Mouse (Mus musculus): ENCODE data around the gene 1700016H13Rik.

1700016H13Rik gene

DNA sequence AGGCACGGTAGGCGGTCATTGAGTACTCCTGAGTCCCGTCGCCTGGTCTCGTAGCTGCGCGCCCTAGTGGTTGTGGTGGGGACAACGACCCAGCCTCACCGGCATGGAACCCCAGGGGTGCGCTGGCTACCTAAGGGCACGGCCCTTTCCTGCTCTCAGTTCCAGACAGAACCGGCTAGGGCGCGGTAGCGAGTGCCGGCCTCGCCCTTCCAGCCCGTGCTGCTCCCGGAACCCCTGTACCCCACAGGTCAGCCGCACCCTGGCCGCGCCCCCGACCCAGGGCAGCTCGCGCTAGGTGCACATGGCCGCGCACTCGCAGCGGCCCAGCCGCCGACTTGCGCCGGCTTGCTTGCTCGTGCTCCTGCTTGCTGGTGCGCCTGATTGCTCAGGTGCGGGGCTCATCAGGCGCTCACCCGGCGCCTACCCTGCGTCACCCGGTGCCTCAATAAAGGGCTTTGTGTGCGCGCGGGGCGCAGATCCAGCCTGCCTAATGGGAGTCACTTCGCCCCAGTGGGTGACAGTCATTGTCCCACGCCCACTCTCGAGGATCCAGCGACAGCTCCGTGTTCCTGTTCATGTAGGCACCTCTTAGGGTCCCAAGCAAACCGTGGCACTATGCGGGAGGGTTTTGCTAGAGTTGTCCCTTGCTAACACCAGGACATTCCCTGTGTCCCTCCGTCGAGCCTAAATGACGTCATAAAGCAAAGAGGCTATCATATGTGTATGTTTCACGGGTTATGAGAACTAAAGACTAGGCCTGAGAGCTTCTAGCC lies at the start of gene 1700016H13Rik:
1700016H13Rik (minus strand) TSS at position 665 of the 773 bp plus-strand sequence.
- peak; percentile 85 for DNase-seq (ENCODE audit: low spot score)

DNA sequence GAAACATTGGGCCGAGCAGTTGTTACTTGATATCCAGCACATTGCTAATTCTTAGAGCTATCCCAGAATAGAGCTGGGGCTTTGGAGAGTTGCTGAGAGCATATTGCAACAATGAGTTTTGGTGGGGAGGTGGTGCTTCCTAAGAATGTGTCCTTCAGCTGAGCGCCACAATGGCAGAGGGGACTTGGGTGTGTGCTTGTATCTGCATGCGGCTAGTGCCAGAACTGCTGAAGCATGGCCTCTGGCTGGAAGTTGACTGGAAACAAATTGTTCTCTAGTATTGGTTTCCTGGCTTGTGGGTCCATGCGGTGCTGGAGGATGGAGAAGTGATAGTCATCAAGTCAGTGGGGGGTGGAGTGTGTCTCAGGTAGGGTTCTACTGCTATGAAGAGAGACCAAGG lies 49.5 kb upstream of the 1700016H13Rik start:
- DNase-seq (ENCODE audit: low spot score) = no peak

DNA sequence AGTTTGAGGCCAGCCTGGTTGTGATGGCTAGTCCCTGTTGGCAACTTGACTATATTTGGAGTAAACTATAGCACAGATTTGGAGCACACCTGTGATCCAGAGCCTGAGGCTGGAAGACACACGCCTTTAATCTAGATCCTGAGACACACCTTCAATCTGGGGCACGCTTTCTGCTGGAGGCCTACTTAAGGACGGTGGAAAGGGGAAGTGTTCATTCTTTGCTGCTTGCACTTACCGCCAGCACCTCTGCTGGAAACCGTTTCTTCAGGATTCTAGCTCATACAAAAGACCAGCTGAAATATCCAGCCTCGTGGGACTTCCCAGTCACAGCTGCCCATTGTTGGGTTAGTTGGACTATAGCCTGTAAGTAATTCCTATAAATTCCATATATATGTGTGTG lies 46.7 kb upstream of the 1700016H13Rik start:
- DNase-seq (ENCODE audit: low spot score) = no peak

DNA sequence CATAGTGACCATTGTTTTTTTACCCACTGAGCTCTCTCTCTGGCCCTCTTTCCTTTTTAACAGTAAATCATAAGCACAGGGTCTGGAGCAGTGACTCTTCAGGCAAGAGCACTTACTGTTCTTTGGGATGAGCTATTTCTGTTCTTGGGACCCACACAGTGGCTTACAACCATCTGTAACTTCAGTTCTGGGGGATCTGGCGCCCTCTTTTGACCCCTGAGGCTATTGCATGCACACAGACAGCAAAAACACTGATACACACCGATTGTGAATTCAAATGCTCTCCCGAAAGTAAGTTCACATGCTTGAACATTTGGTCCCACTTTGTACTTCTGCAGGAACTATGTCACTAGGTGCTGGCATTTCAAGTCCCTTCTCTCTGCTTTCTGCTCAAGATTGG lies 45.7 kb upstream of the 1700016H13Rik start:
- DNase-seq (ENCODE audit: low spot score) = no peak

DNA sequence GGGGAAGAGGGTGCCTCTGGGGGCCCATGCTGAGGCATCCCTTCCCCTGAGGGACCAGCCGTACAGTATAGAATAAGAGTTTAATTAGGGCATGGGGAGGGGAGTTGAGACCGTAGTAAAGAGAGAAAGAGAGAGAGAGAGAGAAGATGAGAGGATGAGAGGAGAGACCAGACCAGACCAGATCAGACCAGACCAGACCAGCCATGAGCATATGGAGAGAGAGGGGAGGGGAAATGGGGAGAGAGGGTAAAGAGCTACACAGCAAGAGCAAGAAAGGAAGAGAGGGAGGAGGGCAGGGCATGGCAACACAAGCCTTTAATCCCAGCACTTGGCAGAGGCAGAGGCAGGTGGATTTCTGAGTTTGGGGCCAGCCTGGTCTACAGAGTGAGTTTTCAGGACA lies 44.9 kb upstream of the 1700016H13Rik start:
- no peak for DNase-seq (ENCODE audit: low spot score)

DNA sequence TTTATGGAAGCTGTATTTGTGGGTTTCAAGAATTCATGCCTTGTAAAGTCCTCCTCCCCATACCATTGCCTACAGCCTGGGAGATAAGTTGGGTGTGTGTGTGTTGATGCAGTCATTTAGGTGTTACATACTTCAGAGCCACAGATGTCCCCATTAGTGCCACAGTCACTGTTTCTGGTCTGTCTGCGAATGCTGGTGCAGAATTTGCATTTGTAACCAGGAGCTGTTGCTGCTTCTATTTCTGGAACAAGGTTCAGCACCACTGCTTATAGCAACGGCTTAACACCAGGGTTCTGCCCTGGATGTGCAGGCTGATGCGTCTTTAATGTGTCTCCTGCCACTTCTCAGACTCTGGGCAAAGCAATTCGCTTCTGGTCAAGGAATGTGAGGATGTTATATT lies 43.7 kb upstream of the 1700016H13Rik start:
- no peak for DNase-seq (ENCODE audit: low spot score)

DNA sequence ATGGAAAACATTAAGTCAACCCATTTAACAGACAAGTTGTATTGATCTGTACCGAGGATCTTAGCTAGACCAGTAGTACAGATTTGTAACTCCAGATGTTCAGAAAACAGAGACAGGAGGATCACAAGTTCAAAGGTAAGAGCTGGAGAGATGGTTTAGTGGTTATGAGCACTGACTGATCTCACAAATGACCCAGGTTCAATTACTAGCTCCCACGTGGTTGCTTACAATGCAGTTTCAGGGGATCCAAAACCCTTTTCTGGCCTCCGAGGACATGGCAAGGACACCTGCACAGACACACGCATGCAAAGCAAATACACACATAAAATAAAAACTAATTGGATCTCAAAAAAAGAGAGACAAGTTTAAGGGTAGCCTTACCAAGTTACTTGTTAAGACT lies 42.8 kb upstream of the 1700016H13Rik start:
- DNase-seq (ENCODE audit: low spot score) = no peak

DNA sequence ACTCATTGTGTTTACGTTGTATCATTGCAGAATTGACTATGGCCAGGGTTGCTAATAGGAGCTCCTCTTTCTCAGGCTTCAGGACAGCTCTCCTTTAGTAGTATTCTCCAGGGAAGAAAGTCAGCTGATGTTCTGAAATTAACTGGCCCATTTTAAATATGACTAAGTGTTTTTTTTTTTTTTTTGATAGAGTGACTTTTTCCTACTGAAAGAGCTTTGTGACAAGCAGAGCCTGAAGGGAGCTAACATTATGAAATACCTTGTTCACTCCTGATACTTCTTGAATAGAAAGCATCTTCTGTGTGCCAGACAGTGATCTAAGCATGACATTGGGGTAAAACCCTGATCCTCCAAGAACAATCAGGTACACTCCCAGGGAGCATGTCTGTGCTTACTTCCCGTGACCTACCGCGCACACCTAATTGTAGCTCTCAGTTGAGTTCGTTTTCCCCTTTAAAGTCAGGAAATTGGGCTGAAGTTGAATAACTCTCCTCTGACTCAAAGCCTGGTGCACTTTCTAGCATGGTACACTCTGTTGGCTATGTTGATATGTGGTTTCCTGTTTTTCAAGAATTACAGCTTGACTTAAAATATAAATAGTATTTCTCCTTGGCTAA lies 42.2 kb upstream of the 1700016H13Rik start:
- DNase-seq (ENCODE audit: low spot score) = no peak

DNA sequence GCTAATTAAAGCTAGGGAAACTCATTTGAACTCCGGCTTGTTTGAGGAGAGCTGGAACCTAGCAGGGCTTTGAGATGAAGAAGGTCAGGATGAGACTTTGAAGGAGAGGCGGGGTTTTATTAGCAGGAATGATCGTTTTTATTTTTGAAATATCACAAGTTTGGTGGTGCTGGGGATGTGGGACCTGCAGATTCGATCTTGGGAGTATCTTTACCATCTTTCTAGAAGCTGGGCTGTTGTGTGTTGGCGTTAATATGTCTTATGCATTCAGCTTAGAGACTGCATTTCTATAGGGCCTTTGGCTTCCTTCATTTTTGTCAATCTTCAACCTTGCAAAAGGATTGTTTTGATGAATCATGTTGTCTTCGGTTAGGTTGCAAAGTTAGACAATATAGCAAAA lies 38.3 kb upstream of the 1700016H13Rik start:
- no peak for DNase-seq (ENCODE audit: low spot score)

DNA sequence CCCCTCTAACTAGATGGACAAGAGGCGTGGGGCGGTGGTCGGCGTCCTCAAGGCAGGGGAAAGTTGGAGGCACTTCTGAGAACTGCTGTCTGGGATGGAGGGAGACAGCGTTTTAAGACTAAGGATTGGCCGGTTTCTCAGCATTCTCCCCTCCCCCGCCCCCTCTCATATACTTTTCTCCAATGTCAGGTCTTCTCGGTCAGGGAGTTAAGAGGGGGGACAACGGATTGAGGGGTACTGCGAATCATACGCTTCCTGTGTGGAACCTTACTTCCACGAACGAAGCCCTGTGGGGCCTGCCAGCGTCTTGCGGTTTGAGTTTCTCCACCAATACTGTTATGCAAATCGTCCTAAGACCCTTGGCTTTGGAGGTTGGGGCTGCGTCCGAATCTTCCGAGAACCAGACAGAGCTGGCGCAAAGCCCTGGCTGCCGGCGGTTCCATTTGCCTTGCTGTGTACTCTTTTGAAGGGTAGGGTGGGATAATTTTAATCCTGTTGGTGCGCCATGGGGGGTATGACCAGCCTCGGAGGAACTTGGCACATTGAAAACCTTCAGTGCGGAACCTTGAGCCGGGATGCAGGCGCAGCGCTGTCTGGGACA lies 37.3 kb upstream of the 1700016H13Rik start:
- peak; percentile 52 for DNase-seq (ENCODE audit: low spot score)

DNA sequence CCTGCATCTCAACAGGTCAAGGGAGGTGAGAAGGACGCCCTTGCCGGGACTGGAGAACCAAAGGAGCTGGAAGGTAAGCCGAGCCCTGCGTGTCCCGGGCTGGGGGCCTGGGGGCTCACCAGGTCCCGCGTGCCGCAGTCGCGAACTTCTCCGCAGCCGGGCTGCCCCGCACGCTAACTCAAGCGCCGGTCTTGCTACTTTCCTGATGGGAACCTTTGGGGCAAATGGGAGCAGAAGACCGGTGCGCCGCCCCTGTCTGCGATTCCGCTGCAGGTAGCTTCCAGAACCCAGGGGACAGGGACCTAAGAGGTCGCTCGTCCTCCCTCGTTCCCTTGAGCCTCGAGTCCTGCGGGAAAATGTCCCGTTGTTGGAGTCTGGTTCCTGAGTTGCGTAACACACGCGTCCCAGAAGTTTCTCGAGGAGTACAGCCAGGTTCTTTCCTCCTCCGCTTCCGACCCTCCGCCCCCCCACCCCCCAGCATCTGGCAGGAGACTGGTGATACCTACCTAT lies 36.8 kb upstream of the 1700016H13Rik start:
- no peak for DNase-seq (ENCODE audit: low spot score)

DNA sequence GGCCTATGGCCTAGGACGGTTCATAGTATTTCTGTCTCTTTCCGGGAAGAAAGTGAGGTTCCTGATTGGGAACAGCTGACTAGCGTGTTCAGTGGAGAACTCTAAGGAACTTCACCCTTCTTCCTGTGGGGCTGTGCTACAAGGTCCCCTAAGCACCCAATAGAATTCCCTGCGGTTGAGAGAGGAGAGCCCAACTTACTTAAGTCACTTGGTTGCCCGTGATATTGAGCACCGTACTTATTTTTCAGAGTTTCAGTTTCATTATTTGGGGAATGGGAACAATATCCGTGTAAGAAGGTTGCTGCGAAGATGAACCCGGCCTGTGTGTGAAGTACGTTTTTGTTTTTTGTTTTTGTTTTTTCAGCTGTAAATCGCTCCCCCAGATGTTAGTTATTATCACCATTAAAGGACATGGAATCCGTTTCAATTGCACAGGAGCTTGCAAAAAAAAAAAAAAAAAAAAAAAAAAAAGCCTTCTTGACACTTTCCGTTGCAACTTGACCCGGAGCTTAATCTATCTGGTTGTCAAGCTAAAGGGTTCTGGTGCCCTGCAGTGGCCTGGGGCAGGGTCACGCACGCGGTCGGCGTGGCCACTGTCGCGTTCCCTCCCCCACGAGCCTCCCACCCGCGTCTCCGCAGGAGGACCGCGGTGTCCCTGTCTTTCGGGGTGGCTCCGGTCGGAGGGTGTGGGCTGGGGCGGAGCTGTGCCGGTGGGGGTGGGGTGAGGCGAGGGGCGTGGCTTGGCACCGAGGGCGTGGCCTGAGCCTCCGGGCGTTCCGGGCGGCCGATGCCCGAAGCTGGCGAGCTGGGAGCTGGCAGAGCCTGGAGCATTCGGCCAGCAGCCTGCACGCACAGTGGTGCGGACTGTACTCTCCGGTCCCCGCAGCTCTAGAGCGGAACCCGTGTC lies 36.1 kb upstream of the 1700016H13Rik start, which contains the start of gene Aff1:
Aff1 (plus strand) TSS at position 751 of the 907 bp plus-strand sequence.
- DNase-seq (ENCODE audit: low spot score) = peak; percentile 98

DNA sequence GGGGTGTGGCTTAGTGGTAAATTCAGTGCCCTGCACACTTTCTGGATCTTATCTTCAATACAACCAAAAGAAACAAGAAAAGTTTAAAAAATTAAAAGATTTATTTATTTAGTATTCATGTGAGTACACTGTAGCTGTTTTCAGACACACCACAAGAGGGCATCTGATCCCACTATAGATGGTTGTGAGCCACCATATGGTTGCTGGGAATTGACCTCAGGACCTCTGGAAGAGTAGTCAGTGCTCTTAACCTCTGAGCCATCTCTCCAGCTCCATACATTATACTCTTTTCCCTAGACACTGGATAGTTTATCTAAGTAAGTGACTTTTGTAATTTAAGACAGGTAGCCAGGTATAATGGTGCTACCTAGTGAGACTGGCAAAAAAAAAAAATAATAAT lies 35.4 kb upstream of the 1700016H13Rik start:
- DNase-seq (ENCODE audit: low spot score) = no peak

DNA sequence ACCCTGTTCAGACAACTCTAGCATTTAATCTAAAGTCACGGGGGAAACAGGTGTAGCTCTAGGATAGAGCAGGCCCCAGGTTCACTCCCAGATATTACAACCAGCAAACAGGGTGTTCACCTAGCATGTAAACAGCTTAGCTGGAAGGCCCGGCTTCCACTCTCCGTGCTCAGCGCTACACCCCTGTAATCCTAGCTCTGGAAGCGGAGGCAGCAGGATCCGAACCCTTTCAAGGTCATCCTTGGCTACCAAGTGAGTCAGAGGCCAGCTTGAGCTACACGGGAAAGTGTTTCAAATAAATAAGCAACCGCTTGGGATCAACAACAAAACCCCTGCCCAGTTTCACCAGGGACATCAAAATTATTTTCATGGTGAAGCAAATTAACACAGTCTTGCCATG lies 34.4 kb upstream of the 1700016H13Rik start:
- DNase-seq (ENCODE audit: low spot score) = no peak

DNA sequence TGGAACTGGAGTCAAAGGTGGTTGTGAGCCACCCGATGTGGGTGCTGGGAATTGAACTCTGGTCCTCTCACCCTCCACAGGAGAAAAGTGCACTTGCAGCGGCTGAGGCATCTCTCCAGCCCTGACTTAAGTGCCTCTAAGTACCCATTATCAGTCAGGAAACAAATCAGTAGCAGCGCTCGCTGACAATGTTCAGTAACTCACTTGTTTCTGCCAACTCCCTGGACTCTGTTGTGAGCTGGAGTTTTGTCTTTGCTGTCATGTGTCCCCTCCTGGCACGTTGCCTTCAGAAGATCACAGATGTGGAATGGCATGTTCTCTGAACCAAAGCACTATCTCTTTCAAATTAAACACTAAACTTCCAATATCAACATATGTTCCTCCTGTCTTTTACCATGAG lies 33.8 kb upstream of the 1700016H13Rik start:
- no peak for DNase-seq (ENCODE audit: low spot score)

DNA sequence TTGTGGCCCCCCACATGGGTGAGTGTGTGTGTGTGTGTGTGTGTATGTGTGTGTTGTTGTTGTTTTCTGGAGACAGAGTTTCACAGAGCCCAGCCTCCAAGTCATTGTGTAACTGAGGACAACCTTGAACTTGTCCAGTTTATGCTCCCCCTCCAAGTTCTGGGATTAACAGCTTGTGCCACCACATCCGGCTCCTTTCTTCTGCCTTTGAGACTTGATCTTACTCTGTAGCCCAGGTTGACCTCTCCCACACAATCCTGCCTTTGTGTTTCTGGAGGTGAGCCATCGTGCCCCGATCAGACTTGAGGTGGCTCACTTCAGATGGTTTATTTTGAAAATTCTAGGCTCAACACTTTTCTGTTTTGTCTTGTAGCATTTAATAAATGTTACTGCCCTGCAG lies 26.0 kb upstream of the 1700016H13Rik start:
- no peak for DNase-seq (ENCODE audit: low spot score)

DNA sequence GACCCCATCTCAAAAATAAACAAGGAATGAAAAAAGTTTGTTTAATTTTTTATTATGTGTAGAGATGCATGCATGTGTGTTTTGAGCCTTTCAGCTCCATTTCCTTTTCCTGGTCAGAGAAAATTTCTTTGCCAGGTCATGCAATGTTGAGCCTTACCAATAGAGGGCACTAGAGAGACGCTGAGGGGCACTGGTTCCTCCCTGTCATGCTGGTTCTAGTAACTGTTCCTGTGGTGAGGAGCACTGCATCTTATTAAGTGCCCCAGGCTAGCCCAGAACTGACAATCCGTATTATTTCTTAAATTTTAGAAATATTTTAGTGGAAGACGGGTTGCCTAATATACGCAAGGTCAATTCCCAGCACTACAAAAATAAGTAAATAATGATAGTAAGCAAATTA lies 24.6 kb upstream of the 1700016H13Rik start:
- DNase-seq (ENCODE audit: low spot score) = peak; percentile 74

DNA sequence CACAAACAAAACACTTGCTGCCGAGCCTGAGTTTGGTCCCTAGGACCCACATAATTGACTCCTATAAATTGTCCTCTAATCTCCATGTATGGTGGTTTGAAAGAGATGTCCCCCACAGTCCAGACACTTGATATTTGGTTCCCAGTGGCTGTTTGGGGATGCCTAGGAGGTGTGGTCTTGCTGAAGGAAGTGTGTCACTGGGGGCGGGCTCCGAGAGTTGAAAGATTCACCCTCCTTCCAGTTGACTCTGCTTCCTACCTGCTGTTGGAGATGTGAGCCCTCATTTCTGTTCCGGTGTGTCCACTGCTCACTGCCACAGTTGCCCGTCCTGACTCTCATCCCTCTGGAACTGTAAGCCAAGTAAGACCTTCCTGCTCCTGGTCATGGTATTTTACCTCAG lies 23.2 kb upstream of the 1700016H13Rik start:
- DNase-seq (ENCODE audit: low spot score) = no peak

DNA sequence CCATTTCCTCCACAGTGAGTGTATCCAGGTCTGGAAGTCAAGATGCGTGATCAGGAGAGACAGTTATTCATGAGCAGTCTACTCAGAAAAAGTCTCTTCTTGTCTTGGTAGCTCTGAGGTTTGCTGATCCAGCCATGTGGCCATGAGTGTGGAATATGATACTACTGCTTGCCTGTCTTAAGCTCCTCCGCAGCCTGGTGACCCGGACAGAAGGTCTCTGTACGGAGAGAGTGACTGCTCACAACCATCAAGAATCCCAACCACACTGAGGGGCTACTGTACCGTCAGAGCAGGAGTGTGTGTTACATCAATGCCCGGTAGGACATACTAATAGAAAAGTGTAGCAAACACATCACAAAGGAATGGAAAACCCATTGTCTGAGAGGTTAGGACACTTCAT lies 22.1 kb upstream of the 1700016H13Rik start:
- DNase-seq (ENCODE audit: low spot score) = no peak

DNA sequence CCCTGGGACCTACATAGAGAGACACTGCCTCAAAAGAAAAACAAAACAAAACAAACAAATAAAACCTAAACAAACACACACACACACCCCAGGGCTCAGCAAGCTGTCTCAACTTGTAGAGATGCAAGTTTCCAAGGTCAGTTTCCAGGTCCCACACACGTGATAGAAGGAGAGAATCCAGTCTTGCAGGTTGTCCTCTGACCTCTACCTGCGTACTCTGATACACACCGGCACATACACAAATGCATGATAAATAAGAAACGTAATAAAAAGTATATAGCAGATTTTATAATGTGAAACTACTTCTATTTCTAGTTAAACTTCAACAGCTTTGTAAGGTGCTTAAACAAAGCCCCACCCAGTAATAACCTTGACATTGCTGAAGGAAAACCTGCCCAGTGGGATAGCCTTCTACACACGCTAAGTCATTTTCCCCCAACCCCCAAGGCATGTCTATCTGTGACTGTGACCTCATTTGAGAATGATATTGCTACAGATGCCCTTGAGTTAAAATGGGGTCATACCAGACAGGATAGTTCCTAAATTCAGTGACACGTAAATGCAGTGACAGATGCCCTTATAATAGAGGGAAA lies 20.6 kb upstream of the 1700016H13Rik start:
- no peak for DNase-seq (ENCODE audit: low spot score)

DNA sequence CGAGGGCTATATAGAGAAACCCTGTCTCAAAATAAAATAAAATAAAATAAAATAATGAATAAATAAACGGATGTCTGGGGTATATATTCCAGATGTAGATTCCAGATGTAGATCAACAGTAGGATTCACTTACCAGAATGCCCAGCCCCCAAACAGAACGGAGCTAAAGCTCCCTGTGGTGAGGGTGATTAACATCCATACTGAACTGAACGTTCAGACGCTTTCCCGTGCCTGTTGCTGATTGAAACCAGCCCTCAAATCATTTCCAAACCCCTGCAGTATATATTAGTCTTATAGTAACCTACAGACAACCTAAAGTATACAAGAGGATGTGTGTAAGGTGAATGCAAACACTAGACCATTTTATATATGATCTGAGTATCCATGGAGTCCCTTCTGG lies 18.7 kb upstream of the 1700016H13Rik start:
- DNase-seq (ENCODE audit: low spot score) = no peak

DNA sequence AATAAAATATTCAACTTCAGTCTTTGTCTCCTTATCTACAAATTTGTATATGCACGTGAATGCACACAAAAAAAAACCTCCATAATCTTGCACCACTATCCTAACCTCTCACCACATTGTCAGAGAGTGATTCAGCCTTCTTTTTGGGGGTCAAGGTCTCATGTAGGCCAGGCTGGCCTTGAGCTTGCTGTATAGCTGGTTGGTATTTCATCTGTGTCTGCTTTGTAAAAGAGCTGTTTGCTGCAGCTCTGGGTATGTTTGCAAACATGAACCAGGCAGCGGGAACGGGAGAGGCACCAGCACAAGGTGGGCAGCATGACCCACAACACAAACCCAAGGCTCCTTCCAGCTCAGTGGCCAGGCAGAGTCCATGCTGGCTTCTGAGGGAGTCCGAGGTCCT lies 17.8 kb upstream of the 1700016H13Rik start:
- DNase-seq (ENCODE audit: low spot score) = no peak

All from testis, postnatal 10 days (tissue).